Mouse (Mus musculus) layer of hippocampus, adult 9-11 months (tissue): Measurements from ENCODE around the gene Sh3rf1.

ENCODE experiments used
- DNase-seq: peaks from one replicate; pipeline ENCODE4 v3.0.0; 2022

Sh3rf1 gene

GRCm38 (mm10) chr8:61223729-61224379, at the start of gene Sh3rf1:
Sh3rf1 (plus strand) TSS chr8:61223872.
- peak; percentile 73 for DNase-seq

GRCm38 (mm10) chr8:61173921-61174492, 49.7 kb upstream of the Sh3rf1 start:
- no peak for DNase-seq

GRCm38 (mm10) chr8:61175876-61176275, 47.8 kb upstream of the Sh3rf1 start:
- no peak for DNase-seq

GRCm38 (mm10) chr8:61177680-61178593, 45.7 kb upstream of the Sh3rf1 start:
- no peak for DNase-seq

GRCm38 (mm10) chr8:61178594-61179140, 45.0 kb upstream of the Sh3rf1 start:
- no peak for DNase-seq

GRCm38 (mm10) chr8:61181592-61181991, 42.1 kb upstream of the Sh3rf1 start:
- no peak for DNase-seq

- DNase-seq: no peak
Measured at GRCm38 (mm10) chr8:61182020-61182419, 41.7 kb upstream of the Sh3rf1 start.

GRCm38 (mm10) chr8:61185274-61186198, 38.1 kb upstream of the Sh3rf1 start:
- DNase-seq: no peak

- DNase-seq: no peak
Measured at GRCm38 (mm10) chr8:61194306-61194925, 29.3 kb upstream of the Sh3rf1 start.

GRCm38 (mm10) chr8:61200254-61200887, 23.3 kb upstream of the Sh3rf1 start:
- DNase-seq: no peak

GRCm38 (mm10) chr8:61203035-61203826, 20.4 kb upstream of the Sh3rf1 start:
- no peak for DNase-seq

GRCm38 (mm10) chr8:61206876-61207275, 16.8 kb upstream of the Sh3rf1 start:
- no peak for DNase-seq

GRCm38 (mm10) chr8:61207636-61208035, 16.0 kb upstream of the Sh3rf1 start:
- DNase-seq: no peak

GRCm38 (mm10) chr8:61208719-61209118, 15.0 kb upstream of the Sh3rf1 start:
- no peak for DNase-seq

GRCm38 (mm10) chr8:61210836-61211235, 12.8 kb upstream of the Sh3rf1 start:
- DNase-seq: peak; percentile 19

GRCm38 (mm10) chr8:61215081-61215819, 8.4 kb upstream of the Sh3rf1 start:
- no peak for DNase-seq

GRCm38 (mm10) chr8:61217017-61217416, 6.7 kb upstream of the Sh3rf1 start:
- DNase-seq: no peak

- peak; percentile 56 for DNase-seq
Measured at GRCm38 (mm10) chr8:61217426-61217825, 6.2 kb upstream of the Sh3rf1 start.

- DNase-seq: no peak
Measured at GRCm38 (mm10) chr8:61218439-61218838, 5.2 kb upstream of the Sh3rf1 start.

- no peak for DNase-seq
Measured at GRCm38 (mm10) chr8:61223283-61223682, 389 bp upstream of the Sh3rf1 start.
